Comparison of ENCODE assay signal across 17 mouse cellular contexts in genomic region chr11:97418834-97419539, GRCm38 (mm10). TPM values are rescaled to one million over a fixed set of nuclear protein-coding genes. Genes with fewer than 3 reads are reported as not detected.
A peak's percentile ranks its signal among the peaks of the same experiment; 100 is the strongest.
DNase-seq lines count a peak whose midpoint lies in the region; ATAC-seq lines count a peak whose summit lies in the region.
"Had no signal": no experiment of that assay in that cellular context is flagged by ENCODE, and none has a peak within 500 bp of the region (broad histone marks: within the 10 kb centered on the region; RNA-seq: fewer than 3 reads in every experiment).

No protein-coding gene starts in this region.

- H3K4me2 ChIP-seq in hindbrain, embryonic 16.5 days (ENCODE audit: low read length), result no peak overlapping the region
- no peak overlapping the region for H3K4me2 ChIP-seq in hindbrain, embryonic 14.5 days (replicated peaks)
- no peak overlapping the region for H3K4me2 ChIP-seq in embryonic facial prominence, embryonic 14.5 days (ENCODE audit: low read depth, low read length)
- H3K4me2 ChIP-seq: kidney, embryonic 15.5 days; midbrain, embryonic 15.5 days had no signal

- H3K4me1 ChIP-seq in hindbrain, embryonic 16.5 days (ENCODE audit: control insufficient read depth, insufficient read depth, low read depth, low read length), result peaks cover 6% of the 10 kb centered on the region
- H3K4me1 ChIP-seq in hindbrain, embryonic 14.5 days (replicated peaks; ENCODE audit: control insufficient read depth, insufficient read depth, low read length), result peaks cover 14% of the 10 kb centered on the region; the same call in 1 of the 2 replicates
- peaks cover 18% of the 10 kb centered on the region; the same call in 1 of the 2 replicates for H3K4me1 ChIP-seq in embryonic facial prominence, embryonic 14.5 days (ENCODE audit: control insufficient read depth, insufficient read depth, low read length)

- H3K27me3 ChIP-seq in hindbrain, embryonic 16.5 days (replicated peaks; ENCODE audit: control insufficient read depth, insufficient read depth, low read length), result 0 out of 2 replicates have a peak, but pooled peaks cover 3% of the 10 kb centered on the region
- peaks cover 10% of the 10 kb centered on the region for H3K27me3 ChIP-seq in hindbrain, embryonic 14.5 days (ENCODE audit: control insufficient read depth, insufficient read depth, low read length)
- no peaks in the 10 kb centered on the region for H3K27me3 ChIP-seq in embryonic facial prominence, embryonic 14.5 days (replicated peaks; ENCODE audit: control insufficient read depth, insufficient read depth, low read length)
- H3K27me3 ChIP-seq: kidney, embryonic 15.5 days; midbrain, embryonic 15.5 days had no signal

- H3K9me3 ChIP-seq in hindbrain, embryonic 16.5 days (ENCODE audit: control insufficient read depth, low read length), result no peaks in the 10 kb centered on the region
- H3K9me3 ChIP-seq in hindbrain, embryonic 14.5 days (ENCODE audit: control insufficient read depth, low read length), result no peaks in the 10 kb centered on the region
- H3K9me3 ChIP-seq in embryonic facial prominence, embryonic 14.5 days (ENCODE audit: control insufficient read depth, low read length), result no peaks in the 10 kb centered on the region
- H3K9me3 ChIP-seq: kidney, embryonic 15.5 days; midbrain, embryonic 15.5 days had no signal

- H3K4me3 ChIP-seq in hindbrain, embryonic 16.5 days (ENCODE audit: low read length), result no peak overlapping the region
- H3K4me3 ChIP-seq in hindbrain, embryonic 14.5 days (replicated peaks; ENCODE audit: low read length), result no peak overlapping the region
- no peak overlapping the region for H3K4me3 ChIP-seq in embryonic facial prominence, embryonic 14.5 days (ENCODE audit: low read depth, low read length)
- H3K4me3 ChIP-seq: kidney, embryonic 15.5 days; midbrain, embryonic 15.5 days had no signal

- H3K27ac ChIP-seq in hindbrain, embryonic 16.5 days (ENCODE audit: low read depth, low read length), result no peak overlapping the region
- no peak overlapping the region for H3K27ac ChIP-seq in hindbrain, embryonic 14.5 days
- H3K27ac ChIP-seq in embryonic facial prominence, embryonic 14.5 days (replicated peaks; ENCODE audit: low read depth, low read length), result no peak overlapping the region
- H3K27ac ChIP-seq: kidney, embryonic 15.5 days; liver, embryonic 14.5 days; macrophage; midbrain, embryonic 15.5 days had no signal

- ATAC-seq in frontal cortex, adult (ENCODE audit: low TSS enrichment), result peak; percentile 50
- ATAC-seq in hindbrain, embryonic 16.5 days, result no peak
- ATAC-seq in hindbrain, embryonic 14.5 days (ENCODE audit: low FRiP score), result no peak
- ATAC-seq in embryonic facial prominence, embryonic 14.5 days (ENCODE audit: low read depth), result no peak
- ATAC-seq: activated CD4-positive, CD25-positive, alpha-beta regulatory T cell, adult 4 months; forebrain, embryonic 16.5 days; inflammation-experienced regulatory T-cells, adult 6 months; midbrain, embryonic 15.5 days had no signal

- H3K9ac ChIP-seq in hindbrain, embryonic 16.5 days (ENCODE audit: low read depth, low read length), result peak overlapping the region; percentile 26; the same call in 1 of the 2 replicates
- H3K9ac ChIP-seq in hindbrain, embryonic 14.5 days, result no peak overlapping the region
- 0 out of 2 replicates have a peak overlapping the region, but pooled peaks have one; percentile 19 for H3K9ac ChIP-seq in embryonic facial prominence, embryonic 14.5 days (ENCODE audit: low read depth, low read length)
- H3K9ac ChIP-seq: kidney, embryonic 15.5 days; liver, embryonic 14.5 days; midbrain, embryonic 15.5 days had no signal

- no peak for DNase-seq in frontal cortex, postnatal 14 days (ENCODE audit: low spot score in 2 of 2)
- no peak for DNase-seq in hindbrain, embryonic 14.5 days (ENCODE audit: low spot score)
- DNase-seq in NIH3T3 (ENCODE audit: low read depth), result peak; percentile 14
- DNase-seq in embryonic facial prominence, embryonic 14.5 days (ENCODE audit: low spot score), result no peak
- DNase-seq in kidney, postnatal 25 days, result no peak
- DNase-seq in MN1 (ENCODE audit: low spot score), result no peak
- DNase-seq: cerebellum, adult 11-12 months; right cerebral cortex, adult 18-20 months had no signal

- WGBS in hindbrain, embryonic 16.5 days, result 54% methylated on average over 14 of the region's 14 CpGs
- WGBS in hindbrain, embryonic 14.5 days, result 64% methylated on average over 14 of the region's 14 CpGs
- 53% methylated on average over 14 of the region's 14 CpGs for WGBS in embryonic facial prominence, embryonic 14.5 days

- no peaks in the 10 kb centered on the region for H3K36me3 ChIP-seq in hindbrain, embryonic 16.5 days (ENCODE audit: control insufficient read depth, insufficient read depth, low read length)
- H3K36me3 ChIP-seq in hindbrain, embryonic 14.5 days (replicated peaks; ENCODE audit: control insufficient read depth, insufficient read depth), result no peaks in the 10 kb centered on the region
- no peaks in the 10 kb centered on the region; the same call in 1 of the 2 replicates for H3K36me3 ChIP-seq in embryonic facial prominence, embryonic 14.5 days (ENCODE audit: control insufficient read depth, insufficient read depth, low read length)
- H3K36me3 ChIP-seq: kidney, embryonic 15.5 days; midbrain, embryonic 15.5 days had no signal

RNA-seq across cellular contexts. Expression of gene Arhgap23, which starts 3.7 kb away (rescaled TPM):
- polyA plus RNA-seq in hindbrain, embryonic 16.5 days (2015; fragmentation: Nextera tagmentation; extraction: Ambion mirVana), result 8.5 and 9.4 TPM in 2 replicates
- polyA plus RNA-seq in hindbrain, embryonic 14.5 days (2014; fragmentation: Nextera tagmentation; extraction: Ambion mirVana), result 8.5 and 10.0 TPM in 2 replicates
- 8.9 and 9.5 TPM in 2 replicates for polyA plus RNA-seq in embryonic facial prominence, embryonic 14.5 days (2014; fragmentation: Nextera tagmentation; extraction: Ambion mirVana)
- polyA plus RNA-seq: activated CD4-positive, CD25-positive, alpha-beta regulatory T cell, adult 4 months; inflammation-experienced regulatory T-cells, adult 6 months had no signal

RNA-seq across cellular contexts. Expression of gene Socs7, which starts 56.6 kb away (rescaled TPM):
- polyA plus RNA-seq in hindbrain, embryonic 16.5 days (2015; fragmentation: Nextera tagmentation; extraction: Ambion mirVana), result 7.3 and 8.1 TPM in 2 replicates
- polyA plus RNA-seq in hindbrain, embryonic 14.5 days (2014; fragmentation: Nextera tagmentation; extraction: Ambion mirVana), result 6.4 and 6.7 TPM in 2 replicates
- 3.0 and 3.1 TPM in 2 replicates for polyA plus RNA-seq in embryonic facial prominence, embryonic 14.5 days (2014; fragmentation: Nextera tagmentation; extraction: Ambion mirVana)
